Mouse (Mus musculus) stomach, embryonic 14.5 days (tissue): Measurements from ENCODE around the gene Tut7. TPM values are rescaled to one million over a fixed set of nuclear protein-coding genes. Genes with fewer than 3 reads are reported as not detected.
"Not testable (repeated sequence)": the region's sequence is repeated elsewhere in the genome, so short reads cannot be mapped to it uniquely, and the experiment has no call there.

Source experiments
- ATAC-seq: fragments of 200-750 bp; cut with Nextera tagmentation; 2 replicates; pipeline ENCODE4 v1.8.0; 2017; ENCODE audit warnings: low read depth, moderate TSS enrichment; ENCODE audit not compliant: insufficient number of reproducible peaks, insufficient read depth, low FRiP score
- H3K27ac ChIP-seq: fragments of 300-500 bp; sonication (generic); 2 replicates; pipeline ENCODE4 v1.5.1; 2014; ENCODE audit warnings: mild to moderate bottlenecking, low read length, moderate library complexity, mixed read lengths
- H3K27me3 ChIP-seq: fragments of 300-500 bp; sonication (generic); 2 replicates; pipeline ENCODE4 v1.6.1; 2014; ENCODE audit warnings: low read length, control low read depth, mixed read lengths; ENCODE audit not compliant: control insufficient read depth, insufficient read depth
- H3K36me3 ChIP-seq: fragments of 300-500 bp; sonication (generic); 2 replicates; pipeline ENCODE4 v1.6.1; 2014; ENCODE audit warnings: mild to moderate bottlenecking, control low read depth, low read length, moderate library complexity, mixed read lengths; ENCODE audit not compliant: control insufficient read depth, insufficient read depth
- H3K4me1 ChIP-seq: fragments of 300-500 bp; sonication (generic); 2 replicates; pipeline ENCODE4 v1.6.1; 2014; ENCODE audit warnings: low read length, control low read depth, mixed read lengths; ENCODE audit not compliant: control insufficient read depth, insufficient read depth
- H3K4me2 ChIP-seq: fragments of 300-500 bp; sonication (generic); replicated peaks from 2 replicates; pipeline ENCODE4 v1.6.1; 2014; ENCODE audit warnings: low read depth, low read length, control low read depth
- H3K4me3 ChIP-seq: fragments of 300-500 bp; sonication (generic); 2 replicates; pipeline ENCODE4 v1.5.1; 2014; ENCODE audit warnings: low read depth, low read length, control low read depth
- H3K9ac ChIP-seq: fragments of 300-500 bp; sonication (generic); replicated peaks from 2 replicates; pipeline ENCODE4 v1.6.1; 2014; ENCODE audit warnings: low read depth, mild to moderate bottlenecking, control low read depth, low read length, moderate library complexity, mixed read lengths
- H3K9me3 ChIP-seq: fragments of 300-500 bp; sonication (generic); 2 replicates; pipeline ENCODE4 v1.6.1; 2016; ENCODE audit warnings: low read depth, low read length, control low read depth; ENCODE audit not compliant: control insufficient read depth
- WGBS: fragments of 180-500 bp; shearing (Covaris S2); extraction: QIAGEN DNeasy Blood & Tissue Kit; methylation state at CpG from one replicate; pipeline ENCODE4 v1.1.7; 2014; 5-methylcytosine and 5-hydroxymethylcytosine counted together
- polyA plus RNA-seq: library from polyadenylated mRNA; unstranded; fragments of >200 nt; fragmentation: Nextera tagmentation; extraction: Ambion mirVana; gene quantifications from 2 replicates; pipeline ENCODE4 v1.2.1, GENCODE M21; 2014

The Tut7 gene
- polyA plus RNA-seq, 1 experiment from 2014 or later, result 49.4 TPM

DNA sequence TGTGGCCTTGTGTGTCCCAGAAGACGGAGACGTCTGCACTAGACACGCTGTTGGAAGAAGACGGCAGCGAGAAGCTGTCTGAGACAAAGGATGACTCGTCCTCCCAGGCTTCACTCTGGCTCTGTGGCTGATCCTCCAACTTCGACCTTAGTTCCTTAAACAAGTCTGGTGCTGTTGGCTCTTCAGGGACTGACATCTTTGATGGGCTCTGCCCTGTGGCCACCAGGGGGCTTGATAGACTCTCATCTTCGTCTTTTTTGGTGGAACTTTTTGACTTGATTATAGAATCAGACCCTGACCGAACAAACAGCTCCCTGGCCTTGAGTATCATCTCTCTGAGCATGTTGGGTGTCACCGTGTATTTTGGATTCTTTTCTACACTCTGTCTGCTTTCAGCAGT lies 81.2 kb downstream of the Tut7 start:
- Histone ChIP-seq H3K27me3 (no peaks in the 10 kb centered on the region), H3K4me2 (no peak overlapping the region), H3K36me3 (no peaks in the 10 kb centered on the region), H3K4me1 (no peaks in the 10 kb centered on the region), H3K27ac (no peak overlapping the region), H3K9ac (no peak overlapping the region), H3K4me3 (no peak overlapping the region), H3K9me3 (no peaks in the 10 kb centered on the region)
- ATAC-seq, result no peak
- 70% methylated on average over 10 of the region's 10 CpGs for WGBS

DNA sequence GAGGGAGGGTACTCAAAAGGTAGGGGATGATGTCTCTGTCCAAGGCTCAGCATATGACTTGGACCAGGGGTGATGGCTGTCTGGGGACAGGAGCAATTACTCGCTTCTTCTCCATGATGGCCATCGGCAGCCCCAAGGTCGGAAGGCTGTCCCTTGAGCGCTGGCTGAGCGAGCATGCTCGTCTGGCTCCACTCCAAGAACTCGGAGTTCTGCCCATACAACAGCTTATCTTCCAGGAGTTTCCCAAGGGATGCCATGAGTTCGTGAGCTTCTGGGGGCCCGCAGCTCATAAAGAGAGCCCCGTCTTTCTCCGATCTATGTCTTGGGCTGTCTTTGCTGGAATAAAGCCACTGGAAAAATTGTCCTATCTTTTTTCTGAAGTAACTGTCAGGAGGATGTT lies 81.9 kb downstream of the Tut7 start:
- H3K4me1 ChIP-seq, result no peaks in the 10 kb centered on the region
- no peaks in the 10 kb centered on the region for H3K36me3 ChIP-seq
- no peak overlapping the region for H3K9ac ChIP-seq
- H3K4me3 ChIP-seq, result no peak overlapping the region
- no peaks in the 10 kb centered on the region for H3K9me3 ChIP-seq
- ATAC-seq, result no peak
- H3K4me2 ChIP-seq, result no peak overlapping the region
- no peak overlapping the region for H3K27ac ChIP-seq
- WGBS, result 91% methylated on average over 11 of the region's 11 CpGs
- H3K27me3 ChIP-seq, result no peaks in the 10 kb centered on the region

DNA sequence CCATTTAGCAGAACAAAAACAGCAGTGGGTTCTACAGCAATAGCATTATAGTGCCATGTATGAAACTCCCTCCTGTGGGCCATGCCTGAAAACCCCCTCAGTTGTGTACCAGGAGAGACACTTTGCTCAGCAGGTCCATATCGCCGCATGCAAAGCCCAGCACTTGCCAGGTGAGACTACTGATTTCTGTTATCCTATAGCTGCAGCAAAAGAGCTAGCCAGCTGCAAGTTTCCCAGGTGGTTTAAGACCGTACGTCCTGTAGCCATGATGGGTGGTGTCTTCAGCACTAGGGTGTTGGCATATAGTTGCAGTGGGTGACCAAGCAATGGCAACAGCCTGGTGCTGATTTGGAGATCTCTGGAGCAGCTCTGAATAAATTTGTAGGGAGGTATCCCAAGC lies 83.5 kb downstream of the Tut7 start:
- no peaks in the 10 kb centered on the region for H3K36me3 ChIP-seq
- no peak overlapping the region for H3K4me3 ChIP-seq
- H3K27ac ChIP-seq, result no peak overlapping the region
- H3K9me3 ChIP-seq, result no peaks in the 10 kb centered on the region
- no peak overlapping the region for H3K9ac ChIP-seq
- H3K27me3 ChIP-seq, result no peaks in the 10 kb centered on the region
- no peak overlapping the region for H3K4me2 ChIP-seq
- ATAC-seq, result no peak
- H3K4me1 ChIP-seq, result no peaks in the 10 kb centered on the region
- WGBS, result 90% methylated on average over 4 of the region's 4 CpGs

DNA sequence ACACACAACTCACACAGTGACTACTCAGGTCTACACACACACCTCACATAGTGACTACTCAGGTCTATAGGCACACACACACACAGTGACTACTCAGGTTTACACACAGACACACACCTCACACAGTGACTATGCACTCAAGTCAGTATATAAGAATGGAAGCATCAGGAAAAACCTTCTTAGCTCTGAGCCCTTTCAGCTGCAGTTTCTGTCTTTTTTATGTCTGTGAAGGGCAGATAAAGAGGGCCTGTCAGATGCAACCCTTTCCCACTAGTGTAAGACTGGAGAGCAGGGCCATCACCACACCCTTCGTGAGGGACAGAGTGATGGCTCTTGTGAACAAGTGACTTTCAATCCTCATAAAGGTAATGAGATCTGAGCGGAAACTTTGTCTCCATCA lies 84.5 kb downstream of the Tut7 start:
- 84% methylated on average over 2 of the region's 2 CpGs for WGBS
- Histone ChIP-seq H3K9ac (no peak overlapping the region), H3K4me2 (no peak overlapping the region), H3K27ac (no peak overlapping the region), H3K4me3 (no peak overlapping the region), H3K36me3 (no peaks in the 10 kb centered on the region), H3K4me1 (no peaks in the 10 kb centered on the region), H3K27me3 (no peaks in the 10 kb centered on the region), H3K9me3 (no peaks in the 10 kb centered on the region)
- no peak for ATAC-seq

DNA sequence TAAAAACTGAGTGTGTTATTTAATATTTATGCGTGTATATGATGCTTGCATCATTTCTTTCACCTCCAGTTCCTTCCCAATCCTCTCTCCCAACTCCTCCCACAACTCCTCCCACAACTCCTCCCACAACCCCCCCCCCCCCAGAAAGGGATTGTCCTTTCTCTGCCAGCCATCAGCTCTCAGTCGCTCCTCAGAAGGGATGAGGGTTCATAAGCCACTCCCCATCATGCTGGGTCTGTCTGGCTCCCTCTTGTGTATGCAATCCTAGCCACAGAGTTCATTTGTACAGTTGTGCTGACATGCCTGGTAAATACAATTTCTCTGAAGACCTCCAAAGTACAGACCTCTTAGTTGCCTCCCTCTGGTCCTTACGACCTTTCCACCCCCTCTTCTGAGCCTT lies 87.8 kb downstream of the Tut7 start:
- peak; percentile 69; the same call in 1 of the 2 replicates for ATAC-seq
- Histone ChIP-seq H3K9ac (no peak overlapping the region), H3K27me3 (no peaks in the 10 kb centered on the region), H3K36me3 (no peaks in the 10 kb centered on the region), H3K27ac (no peak overlapping the region), H3K4me1 (no peaks in the 10 kb centered on the region), H3K4me2 (no peak overlapping the region), H3K4me3 (no peak overlapping the region), H3K9me3 (no peaks in the 10 kb centered on the region)
- 19% methylated on average over 3 of the region's 3 CpGs for WGBS

DNA sequence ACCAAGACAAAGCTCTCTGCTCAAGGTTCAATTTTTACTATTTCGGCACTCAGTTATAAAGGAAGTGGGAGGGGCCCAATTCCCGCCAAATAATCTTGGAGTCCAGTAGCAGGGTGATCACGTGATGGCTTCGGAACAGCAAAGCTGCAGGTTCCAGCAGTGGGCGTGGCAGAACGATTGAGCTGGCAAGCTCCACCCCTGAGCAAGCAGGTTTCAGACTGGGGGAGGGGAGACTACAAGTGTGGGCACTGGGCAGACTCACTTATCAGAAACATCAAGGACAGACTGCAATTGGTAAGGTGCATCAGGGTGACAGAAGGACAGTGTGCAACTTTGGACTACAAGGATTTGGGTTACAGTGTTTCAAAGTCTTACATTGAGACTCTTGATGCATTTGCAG lies 88.6 kb downstream of the Tut7 start:
- H3K9me3 ChIP-seq, H3K4me2 ChIP-seq, H3K4me1 ChIP-seq, H3K36me3 ChIP-seq, H3K27me3 ChIP-seq, H3K27ac ChIP-seq, H3K9ac ChIP-seq, H3K4me3 ChIP-seq: not testable (repeated sequence)
- ATAC-seq, result 0 out of 2 replicates have a peak, but pooled peaks have one; percentile 17
- 23% methylated on average over 5 of the region's 6 CpGs for WGBS

DNA sequence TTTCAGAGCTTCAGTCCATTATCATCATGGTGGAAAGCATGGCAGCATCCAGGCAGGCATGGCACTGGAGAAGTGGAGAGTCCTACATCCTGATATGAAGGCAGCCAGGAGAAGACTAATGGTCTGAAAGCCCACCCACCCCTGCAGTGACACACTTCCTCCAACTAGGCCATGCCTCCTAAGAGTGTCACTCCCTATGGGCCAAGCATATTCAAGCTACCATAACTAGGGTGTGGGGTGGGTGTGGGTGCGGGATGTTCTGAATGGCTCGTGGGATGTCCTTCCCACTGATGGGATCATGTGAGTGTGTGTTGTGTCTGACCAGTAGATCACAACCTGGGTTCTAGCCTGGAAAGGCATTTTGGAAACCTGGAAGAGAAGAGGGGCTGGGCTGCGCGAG lies 89.0 kb downstream of the Tut7 start:
- H3K4me3 ChIP-seq, result no peak overlapping the region
- no peak overlapping the region for H3K9ac ChIP-seq
- H3K27ac ChIP-seq, result no peak overlapping the region
- ATAC-seq, result no peak
- H3K36me3 ChIP-seq, result no peaks in the 10 kb centered on the region
- WGBS, result 88% methylated on average over 2 of the region's 4 CpGs
- no peaks in the 10 kb centered on the region for H3K9me3 ChIP-seq
- no peaks in the 10 kb centered on the region for H3K27me3 ChIP-seq
- H3K4me1 ChIP-seq, result no peaks in the 10 kb centered on the region
- no peak overlapping the region for H3K4me2 ChIP-seq

DNA sequence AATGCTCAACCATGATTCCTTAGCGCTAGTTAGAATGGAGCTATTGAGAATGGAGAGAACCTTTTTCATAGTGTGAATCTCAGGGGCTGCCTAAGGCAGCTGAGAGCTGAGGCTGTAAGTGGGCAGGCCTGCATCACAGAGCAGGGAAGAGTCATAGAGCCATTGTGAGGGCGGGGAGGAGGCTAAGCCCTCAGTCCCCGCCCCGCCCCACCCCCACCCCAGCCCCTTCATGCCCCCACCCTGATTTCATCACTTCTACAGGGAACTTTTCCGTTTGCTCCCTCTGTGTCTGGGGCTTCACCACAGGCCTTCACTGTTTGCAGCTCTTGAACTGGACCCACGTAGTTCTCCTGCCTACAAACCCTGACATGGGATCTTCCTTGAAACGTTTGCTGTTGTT lies 91.3 kb downstream of the Tut7 start, which contains the start of gene Spata31d1d:
Gene Spata31d1d, minus strand, starts transcription at position 101 of the 400 bp plus-strand sequence.
- Histone ChIP-seq H3K4me3 (no peak within 1 kb of the TSS), H3K9me3 (no peaks in the 10 kb centered on the region), H3K4me2 (no peak within 1 kb of the TSS), H3K27me3 (no peaks in the 10 kb centered on the region), H3K36me3 (no peaks in the 10 kb centered on the region), H3K4me1 (no peaks in the 10 kb centered on the region), H3K27ac (no peak within 1 kb of the TSS), H3K9ac (no peak within 1 kb of the TSS)
- no peak for ATAC-seq
- WGBS, result 43% methylated on average over 7 of the region's 7 CpGs

DNA sequence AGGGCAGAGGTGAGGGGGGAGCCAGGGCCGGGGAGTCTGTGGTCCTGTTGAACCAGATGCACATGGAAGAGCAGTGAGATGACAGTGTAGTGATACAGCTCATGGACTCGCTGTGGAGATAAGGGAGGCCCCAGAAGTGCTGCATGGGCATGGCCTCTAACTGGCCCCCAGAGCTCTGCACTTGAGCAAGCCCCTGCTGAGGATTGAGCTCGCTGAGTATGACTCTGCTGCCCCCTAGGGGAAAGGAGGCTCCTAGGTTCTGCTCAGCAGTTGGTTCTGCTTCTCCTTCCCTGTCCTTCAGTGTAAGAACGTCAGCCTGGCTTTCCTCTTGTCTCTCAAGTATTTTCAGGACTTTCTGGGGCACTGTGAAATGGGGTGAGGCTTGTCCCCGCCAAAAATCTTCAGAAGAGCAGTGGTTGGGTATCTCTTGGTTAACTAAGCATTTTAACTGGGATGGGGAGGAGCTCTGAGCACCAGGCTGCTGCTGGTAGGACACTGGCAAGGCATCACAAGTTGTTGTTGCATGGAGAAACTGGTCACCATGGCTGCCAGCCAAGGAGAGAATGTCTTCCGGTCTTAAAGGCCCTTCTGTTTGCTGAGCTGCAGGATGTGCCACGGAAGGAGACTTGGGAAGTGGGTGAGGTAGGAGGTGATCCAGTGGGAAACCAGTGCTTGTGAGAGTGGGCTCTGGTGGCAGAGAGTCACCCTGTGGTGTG lies 94.4 kb downstream of the Tut7 start:
- Histone ChIP-seq H3K9me3 (no peaks in the 10 kb centered on the region), H3K27ac (no peak overlapping the region), H3K4me1 (no peaks in the 10 kb centered on the region), H3K4me2 (no peak overlapping the region), H3K9ac (no peak overlapping the region), H3K4me3 (no peak overlapping the region), H3K36me3 (no peaks in the 10 kb centered on the region), H3K27me3 (no peaks in the 10 kb centered on the region)
- ATAC-seq, result peak; percentile 89
- WGBS, result 22% methylated on average over 7 of the region's 7 CpGs
